Mouse (Mus musculus): ENCODE measurements around the gene Rpl23. TPM values are rescaled to one million over a fixed set of nuclear protein-coding genes. Genes with fewer than 3 reads are reported as not detected.

Gene Rpl23
- total RNA-seq, 2 experiments from 2014 or later: 614 to 660 TPM

DNA sequence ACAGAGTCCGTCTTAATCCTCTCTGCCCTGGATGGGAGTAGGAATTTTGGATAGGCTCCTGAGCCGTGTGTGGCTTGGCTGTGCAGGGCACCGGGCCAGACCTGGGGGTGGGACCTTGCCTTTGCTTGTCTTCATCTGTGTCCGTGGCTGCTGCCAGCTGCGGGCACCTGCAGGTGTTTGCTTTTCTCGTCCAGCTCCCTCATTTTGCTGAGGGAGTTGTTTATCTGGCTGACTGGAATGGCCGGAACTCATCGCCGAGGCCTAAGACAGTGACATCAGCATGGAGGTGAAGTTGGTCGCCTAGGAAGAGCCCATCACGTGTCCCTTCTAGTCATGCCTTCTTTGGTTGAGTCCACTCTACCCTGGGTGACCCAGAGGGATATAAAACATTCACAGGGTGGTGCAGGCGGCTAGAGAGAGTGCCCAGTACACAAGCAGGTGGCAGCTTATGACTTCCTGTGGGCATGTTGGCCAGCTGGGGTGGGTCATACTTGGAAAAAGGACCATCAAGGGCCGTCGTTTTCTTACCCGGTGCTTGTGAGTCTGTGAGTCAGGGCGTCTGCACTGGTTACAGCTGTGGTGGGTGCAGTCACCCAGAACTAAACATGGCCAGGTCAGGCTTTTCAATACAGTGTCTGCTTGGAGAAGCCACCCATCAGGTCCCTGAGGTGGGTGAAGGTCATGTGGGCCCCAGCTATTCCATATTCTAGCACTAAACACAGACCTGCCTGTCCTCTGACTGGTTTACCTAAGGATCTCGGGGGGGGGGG lies 31.7 kb upstream of the Rpl23 start:
- intact Hi-C loops (cut with DNase I): no loop called here
- DNase-seq: no peak

DNA sequence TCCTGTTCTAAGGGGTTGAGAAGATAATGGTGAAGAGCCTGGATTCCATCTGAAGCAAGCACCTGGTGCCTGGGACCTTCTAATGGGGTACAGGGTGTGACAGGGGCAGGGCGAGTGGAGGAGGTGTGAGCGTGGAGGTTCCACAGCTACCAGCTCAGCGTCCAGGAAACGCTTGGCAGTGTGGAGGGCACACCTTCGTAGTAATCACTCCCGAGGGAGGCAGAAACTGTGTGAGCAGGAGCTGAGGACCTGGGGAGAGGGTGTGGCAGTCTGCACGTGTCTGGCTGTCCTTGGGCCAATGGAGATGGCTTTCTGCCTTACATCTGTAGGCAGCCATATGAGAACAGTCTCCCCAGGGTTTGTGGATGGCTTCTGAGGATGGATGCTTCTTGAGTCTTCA lies 30.8 kb upstream of the Rpl23 start:
- no peak for DNase-seq

DNA sequence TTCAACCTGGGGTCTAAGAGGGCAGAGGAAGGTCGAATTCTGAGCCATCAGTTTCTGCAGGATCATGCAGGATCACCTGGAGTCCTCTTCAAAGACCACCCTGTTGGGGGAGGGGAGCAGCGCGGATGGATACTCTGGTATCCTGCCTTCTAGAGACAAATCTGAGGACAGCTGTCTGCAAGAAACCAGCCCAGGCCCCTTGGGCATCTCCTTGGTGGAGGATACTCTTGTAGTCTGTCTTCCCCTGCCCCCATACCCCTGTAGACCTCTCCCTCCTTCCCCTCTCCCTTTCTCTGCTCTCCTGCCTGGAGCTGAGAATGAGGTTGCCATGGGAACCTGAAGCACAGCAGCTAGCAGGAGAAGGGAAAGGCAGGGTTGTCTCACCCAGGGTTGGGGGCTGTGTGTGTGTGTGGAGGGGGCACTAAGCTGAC lies 30.3 kb upstream of the Rpl23 start:
- intact Hi-C loops (cut with DNase I): no loop called here
- DNase-seq: peak; percentile 56

More for the DNA sequence above, 30.8 kb upstream of the Rpl23 start:
- intact Hi-C loops (cut with DNase I): no loop called here

DNA sequence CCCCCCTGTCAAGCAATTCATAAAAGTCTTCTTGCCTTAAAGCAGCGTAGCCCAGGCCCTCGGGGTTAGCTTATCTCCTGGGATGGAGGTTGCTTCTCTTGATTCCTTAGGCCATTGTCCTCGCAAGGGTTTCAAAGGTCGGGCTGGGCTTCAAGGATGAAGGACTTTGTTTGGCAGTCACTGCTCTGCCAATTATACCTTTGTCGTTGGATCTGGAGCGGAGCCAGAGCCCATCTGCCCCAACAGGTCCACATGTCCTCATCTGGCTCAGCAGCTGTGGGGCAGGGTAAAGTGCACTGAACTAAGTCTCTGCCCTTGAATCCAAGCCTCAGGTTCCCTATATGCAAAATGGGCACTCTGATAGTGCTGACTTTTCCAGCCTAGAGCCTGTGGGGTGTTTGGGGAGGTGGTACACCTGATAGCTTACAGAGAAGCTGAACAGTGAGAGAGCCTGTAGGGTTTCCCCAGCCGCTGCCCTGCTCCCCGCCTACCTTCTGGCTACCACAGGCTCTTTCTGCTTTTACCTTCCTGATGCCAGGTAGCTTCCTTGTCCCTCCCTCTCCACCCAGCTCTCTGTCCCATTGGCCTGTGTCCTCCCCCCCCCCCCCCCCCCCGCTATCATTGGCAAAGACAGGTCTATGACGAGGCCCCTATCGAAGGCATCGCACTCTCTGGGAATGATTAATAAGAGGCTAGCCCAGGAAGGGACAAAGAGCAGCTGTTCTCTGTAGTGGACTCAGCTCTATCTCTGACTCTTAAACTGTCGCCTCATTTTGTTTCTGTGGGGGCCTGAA lies 29.5 kb upstream of the Rpl23 start:
- no peak for DNase-seq
- intact Hi-C loops (cut with DNase I): no loop called here

DNA sequence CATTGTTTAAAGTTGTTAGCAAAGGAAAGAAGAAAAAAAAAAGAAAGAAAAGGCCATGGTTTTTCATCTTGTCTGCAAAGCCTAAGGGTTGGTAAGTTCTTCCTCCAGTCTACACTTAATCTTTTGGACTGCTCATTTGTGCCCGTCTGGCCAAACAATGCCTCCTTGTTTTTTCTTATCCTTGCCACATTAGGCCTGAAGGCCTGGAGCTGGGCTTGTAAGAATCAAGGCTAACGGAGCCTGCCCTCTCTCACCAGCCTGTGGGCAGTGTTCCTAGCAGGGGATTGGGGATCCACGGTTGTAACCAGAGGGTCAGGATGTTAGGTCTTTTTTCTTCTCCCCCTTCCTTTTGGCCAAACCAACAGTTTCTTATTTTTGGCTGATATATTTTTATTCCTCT lies 28.7 kb upstream of the Rpl23 start:
- intact Hi-C loops (cut with DNase I): no loop called here
- no peak for DNase-seq

DNA sequence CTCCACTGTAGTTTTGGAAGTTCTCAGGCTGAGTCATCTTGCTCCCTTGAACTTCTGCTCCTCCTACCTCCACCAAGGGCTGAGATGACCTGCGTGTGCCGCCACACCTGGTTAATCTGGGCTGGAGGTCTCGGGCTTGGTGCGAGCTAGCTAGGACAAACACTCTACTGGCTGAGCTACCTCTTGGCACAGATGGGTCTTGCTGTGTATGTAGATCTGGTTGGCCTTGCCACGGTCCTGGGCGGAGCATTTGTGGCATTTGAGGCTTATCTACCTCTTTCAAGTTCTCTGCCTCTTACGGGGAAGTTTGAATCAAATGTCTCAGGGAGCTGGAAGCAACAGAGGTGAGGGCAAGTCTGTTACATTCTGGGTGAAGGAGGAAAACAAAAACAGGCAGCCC lies 28.1 kb upstream of the Rpl23 start:
- no peak for DNase-seq
- intact Hi-C loops (cut with DNase I): no loop called here

DNA sequence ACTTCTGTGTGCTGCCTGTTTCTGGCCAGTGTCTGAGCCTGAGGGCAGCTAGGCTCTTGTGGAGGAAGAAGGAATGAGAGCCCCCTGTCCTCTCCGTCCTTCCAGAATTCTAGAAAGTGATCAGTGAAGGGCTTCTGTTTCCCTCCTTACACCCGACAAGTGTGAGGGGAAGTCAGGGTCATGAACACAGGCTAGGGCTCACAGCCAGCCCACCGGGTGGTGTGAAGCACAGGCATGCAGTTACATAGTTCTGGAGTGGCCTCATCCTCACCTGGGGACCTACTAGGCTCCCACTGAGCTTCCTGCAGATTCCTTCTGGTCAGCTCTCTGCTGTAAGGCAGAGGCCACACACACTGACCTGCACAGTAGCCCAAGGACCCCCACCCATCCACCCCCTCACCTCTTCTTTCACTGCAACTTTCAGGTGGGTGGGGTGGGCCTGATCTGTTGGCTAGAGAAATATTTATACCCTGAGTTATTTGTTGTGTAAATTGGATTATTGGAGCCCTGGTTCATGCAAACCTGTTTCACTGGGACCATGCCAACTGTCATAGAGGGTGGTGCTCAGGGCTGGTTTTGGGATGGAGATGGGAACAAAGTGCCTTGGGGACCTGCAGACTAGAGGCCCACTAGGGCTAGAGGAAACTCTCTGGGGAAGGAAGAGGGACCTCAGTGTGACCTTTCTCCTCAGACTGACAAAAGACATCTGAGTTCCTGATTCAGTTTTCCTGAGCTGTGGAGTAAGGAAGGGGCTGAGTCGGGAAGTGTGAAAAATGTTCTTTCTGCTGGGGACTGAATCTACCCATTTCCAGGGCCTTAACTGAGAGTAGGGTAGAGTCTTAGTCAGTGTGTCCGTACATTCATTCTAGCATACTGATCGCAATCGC lies 27.2 kb upstream of the Rpl23 start:
- intact Hi-C loops (cut with DNase I): no loop called here
- DNase-seq: no peak

DNA sequence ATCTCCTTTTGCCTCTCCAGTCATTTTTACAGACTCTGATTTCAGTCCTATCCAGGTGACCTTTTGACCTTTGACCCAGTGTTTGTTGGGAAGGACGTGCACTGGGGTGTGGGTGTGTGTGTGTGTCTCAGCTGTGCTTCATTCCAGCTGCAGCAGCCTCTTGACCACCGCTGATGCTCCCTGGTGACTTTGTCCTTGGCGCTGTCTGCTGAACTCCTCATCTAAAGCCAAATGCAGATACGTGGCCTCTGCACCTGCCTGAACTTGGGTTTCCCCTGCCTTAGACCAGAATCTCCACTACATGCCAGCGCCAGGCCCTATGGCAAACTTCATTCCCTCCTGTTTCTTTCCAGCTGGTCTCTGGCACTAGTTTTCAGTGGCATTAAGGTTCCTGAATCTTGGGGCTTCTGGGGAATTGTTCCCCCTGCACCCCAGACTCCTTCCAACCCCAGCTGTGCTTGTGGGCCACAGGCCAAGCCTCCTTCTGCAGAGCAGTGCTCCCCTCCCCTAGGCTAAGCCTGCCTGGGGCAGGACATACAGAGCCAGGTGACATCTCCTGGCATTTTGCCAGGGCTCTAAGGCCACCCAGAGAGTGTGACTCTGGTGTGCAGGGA lies 26.5 kb upstream of the Rpl23 start:
- intact Hi-C loops (cut with DNase I): no loop called here
- DNase-seq: peak; percentile 78

DNA sequence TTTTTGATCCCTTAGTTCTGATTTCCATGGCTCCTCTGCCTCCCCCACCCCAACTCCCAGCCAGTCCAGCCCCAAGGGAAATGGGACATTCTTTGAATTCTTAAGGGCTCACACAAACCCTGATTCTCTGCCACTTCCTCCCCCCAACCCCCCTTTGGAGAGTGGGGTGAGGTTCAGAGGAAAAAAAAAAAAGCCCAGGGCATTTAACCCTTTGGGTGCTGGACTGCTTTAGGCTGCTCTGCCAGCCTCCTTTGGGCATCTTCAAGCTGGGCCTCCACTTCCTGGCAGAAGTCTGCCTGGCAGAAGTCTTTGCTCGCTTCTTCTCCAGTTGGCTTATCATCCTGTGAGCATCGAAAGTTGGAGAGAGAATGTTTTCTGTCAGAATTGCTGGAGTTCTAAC lies 25.9 kb upstream of the Rpl23 start:
- intact Hi-C loops (cut with DNase I): no loop called here
- no peak for DNase-seq

DNA sequence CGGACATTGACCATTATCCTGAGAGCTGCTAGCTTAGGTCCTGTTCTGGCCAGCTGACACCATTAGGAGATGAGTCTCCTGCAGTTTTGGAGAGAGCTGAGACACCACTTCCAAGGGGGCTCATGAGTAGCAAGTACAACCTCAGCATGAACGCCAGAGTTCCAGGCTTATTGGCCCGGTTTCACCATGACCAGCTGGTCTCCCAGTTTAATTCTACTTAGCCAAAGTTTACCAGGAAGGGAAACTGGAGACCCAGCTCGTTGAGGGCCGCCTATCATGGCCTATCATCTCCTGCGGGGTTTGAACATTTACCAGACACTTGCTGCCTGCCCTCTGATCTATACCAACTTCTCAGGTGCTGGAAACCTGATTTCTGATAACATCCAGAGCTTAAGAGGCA lies 25.4 kb upstream of the Rpl23 start:
- DNase-seq: no peak
- intact Hi-C loops (cut with DNase I): no loop called here

DNA sequence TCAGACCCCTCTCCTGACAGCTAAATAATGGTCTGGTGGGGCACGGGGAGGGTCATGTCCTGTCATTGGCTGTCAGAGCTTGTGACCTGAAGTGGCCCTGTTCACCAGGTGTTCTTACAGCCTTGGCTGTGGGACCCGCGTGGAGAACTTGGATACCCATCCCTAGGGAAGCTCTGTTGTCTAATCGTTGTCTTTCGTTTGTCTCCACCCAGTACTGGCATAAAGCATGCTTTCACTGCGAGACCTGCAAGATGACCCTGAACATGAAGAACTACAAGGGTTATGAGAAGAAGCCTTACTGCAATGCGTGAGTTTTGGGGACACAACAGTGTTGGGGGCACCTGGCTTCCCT lies 24.4 kb upstream of the Rpl23 start:
- intact Hi-C loops (cut with DNase I): no loop called here
- DNase-seq: no peak

DNA sequence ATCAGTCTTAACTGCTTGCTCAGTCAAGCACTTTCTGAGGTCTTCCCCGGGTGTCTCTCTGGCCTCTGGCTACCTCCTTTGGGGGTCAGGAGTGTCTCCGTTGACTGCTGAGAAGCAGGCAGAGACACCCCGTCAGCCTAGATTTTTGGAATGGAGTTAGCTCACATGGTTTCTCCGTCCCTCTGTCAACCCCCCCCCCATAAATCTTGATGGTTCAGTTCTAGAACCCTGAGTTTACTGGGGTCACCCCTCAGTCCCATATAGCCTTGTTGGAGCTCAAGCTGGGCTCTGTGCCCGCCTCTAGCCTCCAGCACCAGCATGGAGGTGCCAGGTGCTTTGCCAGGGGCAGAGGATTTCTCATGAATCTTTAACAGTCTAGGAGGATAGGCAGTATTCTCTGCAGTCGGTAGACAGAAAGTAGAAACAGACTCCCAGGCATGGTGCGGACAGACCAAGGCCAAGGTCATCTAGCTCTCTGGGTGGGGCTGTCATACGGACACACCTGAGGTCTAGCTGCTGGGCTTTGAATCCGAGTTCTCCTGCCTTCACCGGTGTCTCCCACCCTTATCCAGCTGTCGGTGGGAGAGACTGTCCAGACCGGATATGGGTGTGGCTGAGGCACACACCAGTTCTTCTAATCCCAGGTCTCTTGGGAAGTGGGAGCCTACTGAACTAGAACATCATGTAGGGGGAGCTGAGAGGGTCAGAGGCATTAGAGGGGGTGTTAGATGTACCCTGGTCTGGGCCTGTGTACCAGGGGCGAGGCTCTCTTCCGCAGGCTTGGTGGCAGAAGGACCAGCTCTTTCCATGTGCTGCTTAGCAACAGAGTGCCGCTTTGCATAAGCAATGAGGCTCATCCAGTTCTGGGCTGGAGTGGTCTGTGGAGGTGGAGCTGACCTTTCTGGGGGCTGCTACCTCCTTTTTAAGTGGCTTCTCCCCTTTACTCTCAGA lies 23.7 kb upstream of the Rpl23 start:
- peak; percentile 57 for DNase-seq
- intact Hi-C loops (cut with DNase I): no loop called here

DNA sequence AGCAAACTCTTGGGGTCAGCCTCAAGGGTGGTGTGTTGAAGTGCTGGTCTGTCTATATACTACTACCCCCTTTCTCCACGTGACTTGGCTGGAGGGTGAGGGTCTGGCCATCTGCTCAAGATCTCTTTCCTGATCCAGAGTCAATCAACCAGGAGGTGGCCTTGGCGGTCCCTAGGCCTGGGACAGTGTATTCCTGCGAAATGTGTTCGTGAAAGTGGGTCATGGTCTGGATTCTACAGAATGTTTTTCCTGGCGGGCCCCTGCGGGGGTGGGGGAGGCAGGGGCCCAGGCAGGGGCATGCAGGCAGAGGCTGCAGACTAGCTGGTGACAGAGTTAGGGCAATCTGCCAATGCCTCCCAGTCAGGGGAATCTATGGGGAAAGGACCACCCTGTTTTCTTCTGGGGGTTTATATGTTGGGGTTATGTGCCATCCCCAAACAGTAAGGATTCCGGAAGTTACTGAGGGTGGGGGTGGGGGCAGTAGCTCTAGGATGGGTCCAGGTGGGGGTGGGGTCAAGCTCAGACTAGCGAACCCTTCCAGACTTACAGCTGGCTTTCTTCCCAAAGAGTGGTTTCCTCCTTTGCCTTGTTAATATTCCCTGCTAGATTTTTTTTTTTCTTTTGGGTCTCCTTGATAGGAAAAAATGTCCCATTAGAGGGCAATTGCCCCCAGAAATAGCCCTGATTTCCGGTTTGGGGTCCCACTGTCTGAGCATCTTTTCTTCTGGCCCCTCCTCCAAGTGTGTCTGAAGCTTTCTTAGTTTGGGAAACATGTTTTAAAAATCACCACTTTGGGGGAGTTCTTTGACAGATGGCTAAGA lies 22.8 kb upstream of the Rpl23 start:
- DNase-seq: peak; percentile 72
- intact Hi-C loops (cut with DNase I): loop anchor here (5.0 kb wide), 1 partner anchor 77 kb away; the partner anchor contains the start of gene Fbxo47

DNA sequence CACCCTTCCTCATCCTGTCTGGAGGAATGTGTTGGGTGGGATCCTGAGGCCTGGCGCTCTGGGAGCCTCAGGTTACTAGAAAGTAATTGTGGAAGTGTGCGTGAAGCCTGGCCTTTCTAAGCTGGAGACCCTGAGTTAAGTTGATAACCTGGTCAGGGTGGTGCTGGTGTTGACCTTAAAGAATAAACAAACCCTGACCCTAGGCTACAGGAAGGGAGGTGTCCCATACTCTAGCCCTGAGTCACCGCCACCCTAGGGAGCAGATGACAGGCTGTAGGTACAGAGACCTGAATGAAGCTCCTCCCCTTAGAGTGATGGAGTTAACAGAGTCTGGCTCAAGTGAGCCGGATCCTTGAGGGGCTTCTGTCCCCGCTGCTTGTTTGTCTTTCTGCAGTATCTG lies 21.6 kb upstream of the Rpl23 start:
- intact Hi-C loops (cut with DNase I): loop anchor here (5.0 kb wide), 1 partner anchor 78 kb away; the partner anchor contains the start of gene Fbxo47
- no peak for DNase-seq

DNA sequence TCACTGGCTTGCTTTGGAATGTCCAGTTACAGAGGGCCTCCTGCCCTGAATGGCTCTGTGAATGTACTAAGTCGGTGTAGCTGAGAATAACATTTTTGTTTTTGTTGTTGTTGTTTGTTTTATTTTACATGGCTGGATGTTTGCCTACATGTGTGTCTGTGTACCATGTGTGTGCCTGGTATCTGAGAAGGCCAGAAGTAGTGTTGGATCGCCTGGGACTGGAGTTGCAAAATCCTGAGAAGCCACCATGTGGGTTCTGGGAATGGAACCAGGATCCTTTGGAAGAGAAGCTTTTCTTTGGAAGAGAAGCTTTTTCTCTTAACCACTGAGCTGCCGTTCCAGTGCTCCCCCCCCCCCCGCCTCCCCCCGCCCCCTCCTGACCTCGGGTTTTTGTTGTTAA lies 20.3 kb upstream of the Rpl23 start:
- intact Hi-C loops (cut with DNase I): loop anchor here (5.0 kb wide), 1 partner anchor 80 kb away; the partner anchor contains the start of gene Fbxo47
- no peak for DNase-seq

DNA sequence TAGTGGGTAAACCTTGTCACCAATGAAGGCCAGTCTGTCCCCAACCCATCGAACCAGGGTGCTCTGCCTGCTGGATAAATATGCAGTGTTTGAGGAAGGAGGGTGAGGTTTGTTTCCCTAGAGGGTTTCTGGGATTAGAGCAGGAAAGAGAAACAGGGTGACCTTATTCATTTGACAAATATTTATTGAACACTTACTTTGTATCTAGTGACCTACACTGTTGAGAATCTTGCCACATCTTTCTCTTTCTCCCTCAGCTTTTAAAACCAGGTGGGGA lies 19.9 kb upstream of the Rpl23 start:
- no peak for DNase-seq
- intact Hi-C loops (cut with DNase I): loop anchor here (5.0 kb wide), 1 partner anchor 80 kb away; the partner anchor contains the start of gene Fbxo47

DNA sequence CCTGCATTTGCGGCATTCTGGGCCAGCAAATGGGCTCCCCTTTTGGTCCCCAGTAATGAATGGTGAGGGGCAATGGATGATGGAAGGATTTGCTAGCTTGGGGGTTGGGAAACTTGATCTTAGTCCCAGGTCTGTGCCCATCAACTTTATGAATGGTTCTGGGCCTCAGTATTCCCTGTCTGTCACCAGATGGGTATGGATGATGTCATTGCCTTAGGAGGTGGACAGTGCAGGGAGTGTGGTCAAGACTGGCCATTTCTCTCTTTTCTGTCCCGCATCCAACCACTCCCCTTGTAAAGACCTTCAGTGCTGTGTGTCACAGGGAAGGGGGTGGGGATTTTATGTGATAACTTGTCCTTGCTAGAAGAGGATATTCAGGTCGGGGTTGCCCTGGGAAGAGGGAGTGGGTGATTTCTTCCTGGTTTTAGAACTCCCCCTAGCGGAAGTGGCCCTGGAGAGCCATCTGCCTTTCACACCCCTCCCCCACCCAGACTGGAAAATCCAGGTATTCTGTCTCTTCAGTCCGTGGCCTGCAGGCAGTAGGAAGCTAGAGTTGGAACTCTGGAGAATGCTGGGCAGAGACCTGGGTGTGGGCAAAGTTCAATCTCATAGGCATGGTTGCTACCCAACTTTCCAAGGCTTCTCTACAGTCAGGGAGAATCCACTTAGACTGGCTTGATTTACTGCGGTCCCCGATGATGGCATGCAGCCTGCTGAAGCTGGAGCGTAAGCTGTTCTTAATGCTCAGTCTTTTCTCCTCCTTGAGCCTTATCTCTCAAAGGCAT lies 19.4 kb upstream of the Rpl23 start:
- peak; percentile 56 for DNase-seq
- intact Hi-C loops (cut with DNase I): loop anchor here (5.0 kb wide), 1 partner anchor 81 kb away; the partner anchor contains the start of gene Fbxo47

Measured in left cerebral cortex, postnatal 4 days (tissue).